Mouse (Mus musculus) heart, postnatal 0 days (tissue): ENCODE results near the gene Gpx5.

Experiments
- CTCF ChIP-seq: IDR thresholded peaks from 2 replicates; pipeline ENCODE4 v1.5.1; 2016; ENCODE audit warnings: antibody characterized with exemption, control low read depth, low read depth
- EP300 ChIP-seq: IDR thresholded peaks from 2 replicates; pipeline ENCODE4 v1.6.1; 2016; ENCODE audit warnings: antibody characterized with exemption, low read depth

GRCm38 (mm10) chr13:21327424-21327823 is 34.9 kb upstream of the Gpx5 start:
- TF ChIP-seq EP300 (no peak), CTCF (no peak)
